ENCODE assay signal across 8 mouse cellular contexts in genomic region chr8:13644155-13644554, GRCm38 (mm10). TPM values are rescaled to one million over a fixed set of nuclear protein-coding genes. Genes with fewer than 3 reads are reported as not detected.
DNase-seq lines count a peak whose midpoint lies in the region; ATAC-seq and TF ChIP-seq lines count a peak whose summit lies in the region.

No protein-coding gene starts in this region.

- no peaks in the 10 kb centered on the region for H3K36me3 ChIP-seq in hindbrain, embryonic 16.5 days (ENCODE audit: control insufficient read depth, insufficient read depth, low read length)
- H3K36me3 ChIP-seq in lung, embryonic 16.5 days (ENCODE audit: control insufficient read depth, insufficient read depth, low read length): no peaks in the 10 kb centered on the region
- no peaks in the 10 kb centered on the region for H3K36me3 ChIP-seq in small intestine, adult 2 months (ENCODE audit: control insufficient read depth, insufficient read depth, low read length)

- no peak overlapping the region for H3K4me3 ChIP-seq in bone marrow, adult 2 months (replicated peaks; ENCODE audit: control insufficient read depth, low read depth, low read length)
- no peak overlapping the region for H3K4me3 ChIP-seq in hindbrain, embryonic 16.5 days (ENCODE audit: low read length)
- H3K4me3 ChIP-seq in lung, embryonic 16.5 days (ENCODE audit: low read length): no peak overlapping the region
- H3K4me3 ChIP-seq in small intestine, adult 2 months (ENCODE audit: low read depth, low read length): no peak overlapping the region

- peak overlapping the region; percentile 45 for H3K9ac ChIP-seq in hindbrain, embryonic 16.5 days (ENCODE audit: low read depth, low read length)
- no peak overlapping the region for H3K9ac ChIP-seq in lung, embryonic 16.5 days (ENCODE audit: low read length)

- DNase-seq in gastrocnemius, adult 18-20 months (ENCODE audit: low spot score): peak; percentile 64
- DNase-seq in gastrocnemius, postnatal 10 days: no peak
- DNase-seq in frontal cortex, adult 2 months (ENCODE audit: extremely low spot score in 1 of 2, low spot score in 1 of 2): peak; percentile 74 to 83
- DNase-seq in thymus, postnatal 36 days: no peak

- no peak for TF ChIP-seq POLR2A in bone marrow, adult 2 months (IDR thresholded peaks at IDR 0.05; ENCODE audit: borderline replicate concordance, control insufficient read depth, low read depth, low read length)
- no peak for TF ChIP-seq POLR2A in small intestine, adult 2 months (IDR thresholded peaks at IDR 0.05; ENCODE audit: low read depth, low read length)

- H3K9me3 ChIP-seq in hindbrain, embryonic 16.5 days (ENCODE audit: control insufficient read depth, low read length): no peaks in the 10 kb centered on the region
- H3K9me3 ChIP-seq in lung, embryonic 16.5 days (ENCODE audit: control insufficient read depth, low read length): no peaks in the 10 kb centered on the region

- peak overlapping the region; percentile 12 for H3K4me2 ChIP-seq in hindbrain, embryonic 16.5 days (ENCODE audit: low read length)
- peak overlapping the region; percentile 14; the same call in 1 of the 2 replicates for H3K4me2 ChIP-seq in lung, embryonic 16.5 days (ENCODE audit: low read depth, low read length)

- 12% methylated on average over 6 of the region's 6 CpGs for WGBS in bone marrow, adult 2 months
- 11% methylated on average over 6 of the region's 6 CpGs for WGBS in hindbrain, embryonic 16.5 days
- 13% methylated on average over 6 of the region's 6 CpGs for WGBS in lung, embryonic 16.5 days
- WGBS in small intestine, adult 2 months: 46% methylated on average over 6 of the region's 6 CpGs

- no peaks in the 10 kb centered on the region for H3K27me3 ChIP-seq in hindbrain, embryonic 16.5 days (replicated peaks; ENCODE audit: control insufficient read depth, insufficient read depth, low read length)
- H3K27me3 ChIP-seq in lung, embryonic 16.5 days (ENCODE audit: control insufficient read depth, insufficient read depth, low read depth, low read length): no peaks in the 10 kb centered on the region
- no peaks in the 10 kb centered on the region for H3K27me3 ChIP-seq in small intestine, adult 2 months (ENCODE audit: control insufficient read depth, insufficient read depth, low read length)

- ATAC-seq in hindbrain, embryonic 16.5 days: peak; percentile 22; the same call in 1 of the 2 replicates
- ATAC-seq in lung, embryonic 16.5 days (ENCODE audit: low read depth): peak; percentile 38

- no peak for TF ChIP-seq CTCF in bone marrow, adult 2 months (IDR thresholded peaks at IDR 0.05; ENCODE audit: control insufficient read depth, insufficient read depth, low read length)
- TF ChIP-seq CTCF in small intestine, adult 2 months (IDR thresholded peaks at IDR 0.05; ENCODE audit: extremely low read depth, insufficient read length, insufficient replicate concordance, low read depth, low read length): no peak

- H3K27ac ChIP-seq in bone marrow, adult 2 months (ENCODE audit: control insufficient read depth, insufficient read depth, low read depth, low read length, poor library complexity): peak overlapping the region; percentile 29
- H3K27ac ChIP-seq in hindbrain, embryonic 16.5 days (ENCODE audit: low read depth, low read length): peak overlapping the region; percentile 77
- peak overlapping the region; percentile 67 for H3K27ac ChIP-seq in lung, embryonic 16.5 days (ENCODE audit: low read length)
- H3K27ac ChIP-seq in small intestine, adult 2 months (ENCODE audit: insufficient read depth, low read depth, low read length): peak overlapping the region; percentile 17

- H3K4me1 ChIP-seq in bone marrow, adult 2 months (ENCODE audit: control insufficient read depth, insufficient read depth, low read length): peaks cover 11% of the 10 kb centered on the region
- peaks cover 47% of the 10 kb centered on the region for H3K4me1 ChIP-seq in hindbrain, embryonic 16.5 days (ENCODE audit: control insufficient read depth, insufficient read depth, low read depth, low read length)
- H3K4me1 ChIP-seq in lung, embryonic 16.5 days (replicated peaks; ENCODE audit: control insufficient read depth, insufficient read depth, low read length): peaks cover 46% of the 10 kb centered on the region
- H3K4me1 ChIP-seq in small intestine, adult 2 months (ENCODE audit: control insufficient read depth, insufficient read depth, insufficient read length, low read length): peaks cover 18% of the 10 kb centered on the region

RNA-seq across cellular contexts. Expression of gene Rasa3, which starts 33.2 kb away (rescaled TPM):
- 1 to 10 TPM; 6.8 to 7.3 TPM for total RNA-seq in gastrocnemius, adult 18-20 months (2021)
- 10 to 100 TPM; 20.4 to 34.0 TPM for total RNA-seq in gastrocnemius, postnatal 10 days (2021)
- 61.8 and 136 TPM in 2 replicates for polyA plus RNA-seq in bone marrow, adult 2 months (2011; ENCODE audit: insufficient read depth, insufficient read length, low replicate concordance, missing spikeins)
- polyA plus RNA-seq in frontal cortex, adult 2 months (2012; rRNA removed): 86.7 and 95.6 TPM in 2 replicates
- 43.5 and 46.3 TPM in 2 replicates for polyA plus RNA-seq in hindbrain, embryonic 16.5 days (2015; fragmentation: Nextera tagmentation; extraction: Ambion mirVana)
- 48.7 and 50.7 TPM in 2 replicates for polyA plus RNA-seq in lung, embryonic 16.5 days (2015; fragmentation: Nextera tagmentation; extraction: Ambion mirVana)
- 8.5 and 13.1 TPM in 2 replicates for polyA plus RNA-seq in small intestine, adult 2 months (2012; rRNA removed)

Comparison
In these comparisons a context has a peak if more than half of its experiments do, and no peak if none do; other contexts are left out.
1. DNase-seq: peak in gastrocnemius, adult 18-20 months (single experiment) and frontal cortex, adult 2 months (2 of 2); none in gastrocnemius, postnatal 10 days (single experiment) and thymus, postnatal 36 days (0 of 2).
2. H3K27ac ChIP-seq: peak in every context shown above with its lines; median percentile 77 in hindbrain, embryonic 16.5 days; 67 in lung, embryonic 16.5 days; 29 in bone marrow, adult 2 months; 17 in small intestine, adult 2 months.